Mouse (Mus musculus): ENCODE results near the gene Adora1. TPM values are rescaled to one million over a fixed set of nuclear protein-coding genes. Genes with fewer than 3 reads are reported as not detected.

Adora1 gene
- 0.59 and 0.84 TPM in 2 replicates for polyA plus RNA-seq (2014; fragmentation: Nextera tagmentation; extraction: Ambion mirVana)

DNA sequence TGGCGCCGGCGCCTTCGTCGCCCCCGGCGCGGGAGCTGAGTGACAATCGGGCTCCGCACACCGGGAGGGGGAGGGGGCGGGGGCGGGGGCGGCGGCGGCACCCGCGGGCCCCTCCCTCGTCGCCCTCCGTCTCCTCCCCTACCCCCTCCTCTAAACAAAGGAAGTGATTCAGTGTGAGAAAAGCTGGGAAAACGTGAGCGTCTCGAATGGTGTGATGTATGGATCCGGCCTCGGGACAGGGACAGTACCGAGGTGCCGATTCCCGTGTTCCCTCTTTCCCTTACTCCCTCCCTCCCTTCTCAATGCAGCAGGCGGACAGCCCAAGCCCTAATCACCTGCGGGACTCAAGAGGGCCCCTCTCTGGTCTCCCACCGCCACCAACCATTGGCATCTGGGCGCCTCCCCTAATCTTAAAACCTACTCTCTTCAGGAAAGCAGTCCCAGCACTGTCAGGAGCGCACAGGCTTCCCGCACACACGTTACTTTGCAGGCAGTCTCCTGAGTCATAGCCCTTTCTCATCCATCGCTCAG lies at the start of gene Adora1:
TSS of gene Adora1 (minus strand) at position 41 of the 531 bp plus-strand sequence.
- H3K9me3 ChIP-seq (ENCODE audit: control insufficient read depth, low read length) = no peaks in the 10 kb centered on the region
- H3K27me3 ChIP-seq (ENCODE audit: control insufficient read depth, insufficient read depth, low read length) = peaks cover 37% of the 10 kb centered on the region
- H3K4me2 ChIP-seq (ENCODE audit: low read depth, low read length, severe bottlenecking) = peak within 1 kb of the TSS; percentile 60
- WGBS = under 1% methylated on average over 29 of the region's 37 CpGs
- H3K4me1 ChIP-seq (replicated peaks; ENCODE audit: control insufficient read depth, insufficient read depth, low read length) = peaks cover 7% of the 10 kb centered on the region
- H3K4me3 ChIP-seq (ENCODE audit: low read depth, low read length) = peak within 1 kb of the TSS; percentile 30
- ATAC-seq (replicated peaks; ENCODE audit: low FRiP score) (no peak), DNase-seq (ENCODE audit: low spot score) (peak; percentile 52)
- no peaks in the 10 kb centered on the region for H3K36me3 ChIP-seq (ENCODE audit: control insufficient read depth, insufficient read depth, low read length)
- H3K27ac ChIP-seq (ENCODE audit: low read depth, low read length) = no peak within 1 kb of the TSS
- H3K9ac ChIP-seq (ENCODE audit: low read length) = peak within 1 kb of the TSS; percentile 3; the same call in 1 of the 2 replicates

DNA sequence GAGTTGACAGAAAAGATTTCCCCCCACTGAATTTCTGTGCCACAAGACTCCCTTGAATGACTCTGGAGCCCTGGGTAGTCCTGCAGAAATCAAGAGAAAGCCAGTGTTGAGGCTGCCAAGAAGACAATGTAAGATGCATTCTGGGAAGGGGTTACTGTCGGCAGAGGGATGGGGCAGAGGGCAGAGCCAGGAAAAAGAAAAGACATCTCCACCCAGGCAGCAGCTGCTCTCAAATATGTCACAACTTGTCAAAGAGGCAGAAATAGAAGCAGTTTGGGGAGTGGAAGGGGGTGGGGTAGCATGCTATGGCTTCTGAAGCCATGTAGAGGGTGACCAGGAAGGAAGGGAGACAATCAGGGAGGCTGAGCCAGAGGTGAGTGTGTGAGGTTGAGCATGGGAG lies 47.9 kb upstream of the Adora1 start:
- ATAC-seq (replicated peaks; ENCODE audit: low FRiP score) = no peak
- no peak for DNase-seq (ENCODE audit: low spot score)

DNA sequence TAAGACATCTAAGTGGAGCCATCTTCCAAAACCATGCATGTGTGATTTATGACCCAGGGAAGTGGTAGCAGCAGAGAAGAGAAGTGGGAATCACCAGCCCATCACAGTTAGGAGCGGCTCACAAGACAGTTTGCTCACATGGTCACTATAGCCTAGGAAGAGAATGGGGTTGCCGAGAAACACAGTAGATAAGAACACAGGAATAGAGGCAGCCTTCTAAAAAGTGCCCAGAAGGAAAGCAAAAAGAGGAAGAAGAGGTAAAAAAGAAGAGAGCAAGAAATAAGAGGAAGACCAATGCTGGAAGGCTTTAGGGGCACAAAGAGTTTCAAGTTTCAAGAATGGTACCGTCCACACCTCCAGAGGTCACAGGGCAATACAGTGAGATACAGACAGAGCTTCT lies 47.1 kb upstream of the Adora1 start:
- H3K4me2 ChIP-seq (ENCODE audit: low read depth, low read length, severe bottlenecking) = no peak overlapping the region
- H3K4me3 ChIP-seq (ENCODE audit: low read depth, low read length) = no peak overlapping the region
- H3K4me1 ChIP-seq (replicated peaks; ENCODE audit: control insufficient read depth, insufficient read depth, low read length) = no peaks in the 10 kb centered on the region
- no peak for DNase-seq (ENCODE audit: low spot score)
- H3K36me3 ChIP-seq (ENCODE audit: control insufficient read depth, insufficient read depth, low read length) = no peaks in the 10 kb centered on the region
- H3K27me3 ChIP-seq (ENCODE audit: control insufficient read depth, insufficient read depth, low read length) = no peaks in the 10 kb centered on the region
- no peaks in the 10 kb centered on the region for H3K9me3 ChIP-seq (ENCODE audit: control insufficient read depth, low read length)
- WGBS = 76% methylated on average over 3 of the region's 3 CpGs
- no peak overlapping the region for H3K27ac ChIP-seq (ENCODE audit: low read depth, low read length)
- no peak overlapping the region for H3K9ac ChIP-seq (ENCODE audit: low read length)
- no peak for ATAC-seq (replicated peaks; ENCODE audit: low FRiP score)

More for the DNA sequence above, 47.9 kb upstream of the Adora1 start:
- no peak overlapping the region for H3K4me3 ChIP-seq (ENCODE audit: low read depth, low read length)
- H3K27me3 ChIP-seq (ENCODE audit: control insufficient read depth, insufficient read depth, low read length) = no peaks in the 10 kb centered on the region
- H3K4me1 ChIP-seq (replicated peaks; ENCODE audit: control insufficient read depth, insufficient read depth, low read length) = no peaks in the 10 kb centered on the region
- H3K36me3 ChIP-seq (ENCODE audit: control insufficient read depth, insufficient read depth, low read length) = no peaks in the 10 kb centered on the region
- no peak overlapping the region for H3K4me2 ChIP-seq (ENCODE audit: low read depth, low read length, severe bottlenecking)
- no peak overlapping the region for H3K27ac ChIP-seq (ENCODE audit: low read depth, low read length)
- H3K9ac ChIP-seq (ENCODE audit: low read length) = no peak overlapping the region
- 67% methylated on average over 1 of the region's 1 CpGs for WGBS
- H3K9me3 ChIP-seq (ENCODE audit: control insufficient read depth, low read length) = no peaks in the 10 kb centered on the region

DNA sequence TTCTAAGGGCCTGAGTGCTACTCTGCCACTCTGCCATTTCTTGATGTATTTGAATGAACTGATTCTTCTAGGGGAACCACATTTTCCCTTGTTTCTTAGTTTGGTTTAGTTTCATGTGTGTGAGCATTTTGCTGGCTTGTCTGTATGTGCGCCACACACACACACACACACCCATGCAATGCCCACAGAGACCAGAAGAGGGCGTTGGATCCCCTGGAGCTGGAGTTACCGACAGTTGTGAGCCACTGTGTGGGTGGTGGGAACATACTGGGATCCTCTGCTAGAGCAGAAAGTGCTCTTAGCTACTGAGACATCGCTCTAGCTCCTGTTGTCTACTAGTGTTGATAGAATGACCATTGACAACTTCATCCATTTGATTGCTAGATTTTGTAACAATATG lies 46.3 kb upstream of the Adora1 start:
- Histone ChIP-seq H3K4me2 (ENCODE audit: low read depth, low read length, severe bottlenecking) (no peak overlapping the region), H3K4me3 (ENCODE audit: low read depth, low read length) (no peak overlapping the region), H3K9ac (ENCODE audit: low read length) (no peak overlapping the region), H3K4me1 (replicated peaks; ENCODE audit: control insufficient read depth, insufficient read depth, low read length) (no peaks in the 10 kb centered on the region), H3K27ac (ENCODE audit: low read depth, low read length) (no peak overlapping the region), H3K9me3 (ENCODE audit: control insufficient read depth, low read length) (no peaks in the 10 kb centered on the region), H3K36me3 (ENCODE audit: control insufficient read depth, insufficient read depth, low read length) (no peaks in the 10 kb centered on the region), H3K27me3 (ENCODE audit: control insufficient read depth, insufficient read depth, low read length) (no peaks in the 10 kb centered on the region)
- WGBS = 73% methylated on average over 4 of the region's 4 CpGs
- no peak for ATAC-seq (replicated peaks; ENCODE audit: low FRiP score)
- no peak for DNase-seq (ENCODE audit: low spot score)

DNA sequence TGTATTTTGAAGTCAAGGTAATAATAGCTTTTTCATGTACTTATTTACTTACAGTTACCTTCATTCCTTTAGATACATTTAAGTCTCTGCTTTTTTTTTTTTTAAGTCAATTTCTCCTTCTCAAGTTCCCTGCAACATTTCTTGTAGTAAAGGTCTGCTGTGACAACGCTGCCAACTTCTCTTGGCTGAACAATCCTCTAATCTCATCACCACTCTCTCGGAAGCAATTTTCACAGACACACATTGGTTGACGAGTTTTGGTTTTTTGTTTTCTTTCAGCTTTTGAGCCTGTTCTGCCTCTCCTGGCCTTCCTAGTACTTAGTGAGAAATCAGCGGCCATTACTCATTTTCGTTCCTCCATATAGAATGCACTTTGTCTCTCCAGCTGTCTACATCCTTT lies 44.9 kb upstream of the Adora1 start:
- no peak overlapping the region for H3K4me3 ChIP-seq (ENCODE audit: low read depth, low read length)
- 76% methylated on average over 5 of the region's 5 CpGs for WGBS

DNA sequence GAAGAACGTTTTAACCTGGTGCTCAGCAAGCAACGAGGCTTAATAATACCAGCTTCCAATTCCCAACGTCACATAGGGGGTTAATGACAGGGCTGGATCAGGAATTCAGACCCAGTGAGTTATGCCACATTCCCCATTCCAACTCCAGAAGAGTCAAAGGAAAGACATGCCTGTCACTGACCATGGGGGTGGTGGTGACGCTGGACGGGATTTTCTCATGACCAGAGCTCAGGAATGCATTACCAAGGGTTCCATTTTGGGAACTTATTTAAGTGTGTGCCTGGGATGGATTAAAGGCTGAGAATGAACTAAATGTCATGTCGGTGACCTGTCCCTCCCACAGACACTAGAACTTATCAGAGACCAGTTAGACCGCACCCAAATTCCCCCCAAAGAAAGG lies 41.6 kb upstream of the Adora1 start:
- 77% methylated on average over 7 of the region's 7 CpGs for WGBS
- no peak overlapping the region for H3K4me3 ChIP-seq (ENCODE audit: low read depth, low read length)
- no peak overlapping the region for H3K4me2 ChIP-seq (ENCODE audit: low read depth, low read length, severe bottlenecking)
- no peak overlapping the region for H3K9ac ChIP-seq (ENCODE audit: low read length)
- H3K27ac ChIP-seq (ENCODE audit: low read depth, low read length) = no peak overlapping the region
- H3K9me3 ChIP-seq (ENCODE audit: control insufficient read depth, low read length) = no peaks in the 10 kb centered on the region
- H3K4me1 ChIP-seq (replicated peaks; ENCODE audit: control insufficient read depth, insufficient read depth, low read length) = 0 out of 2 replicates have a peak, but pooled peaks cover 2% of the 10 kb centered on the region
- H3K27me3 ChIP-seq (ENCODE audit: control insufficient read depth, insufficient read depth, low read length) = no peaks in the 10 kb centered on the region
- ATAC-seq (replicated peaks; ENCODE audit: low FRiP score) (no peak), DNase-seq (ENCODE audit: low spot score) (no peak)
- H3K36me3 ChIP-seq (ENCODE audit: control insufficient read depth, insufficient read depth, low read length) = no peaks in the 10 kb centered on the region

More for the DNA sequence above, 44.9 kb upstream of the Adora1 start:
- no peak for DNase-seq (ENCODE audit: low spot score)
- no peak for ATAC-seq (replicated peaks; ENCODE audit: low FRiP score)
- H3K9ac ChIP-seq (ENCODE audit: low read length) = no peak overlapping the region
- H3K27ac ChIP-seq (ENCODE audit: low read depth, low read length) = no peak overlapping the region
- H3K36me3 ChIP-seq (ENCODE audit: control insufficient read depth, insufficient read depth, low read length) = no peaks in the 10 kb centered on the region
- H3K9me3 ChIP-seq (ENCODE audit: control insufficient read depth, low read length) = no peaks in the 10 kb centered on the region
- H3K4me1 ChIP-seq (replicated peaks; ENCODE audit: control insufficient read depth, insufficient read depth, low read length) = no peaks in the 10 kb centered on the region
- H3K27me3 ChIP-seq (ENCODE audit: control insufficient read depth, insufficient read depth, low read length) = no peaks in the 10 kb centered on the region
- no peak overlapping the region for H3K4me2 ChIP-seq (ENCODE audit: low read depth, low read length, severe bottlenecking)

DNA sequence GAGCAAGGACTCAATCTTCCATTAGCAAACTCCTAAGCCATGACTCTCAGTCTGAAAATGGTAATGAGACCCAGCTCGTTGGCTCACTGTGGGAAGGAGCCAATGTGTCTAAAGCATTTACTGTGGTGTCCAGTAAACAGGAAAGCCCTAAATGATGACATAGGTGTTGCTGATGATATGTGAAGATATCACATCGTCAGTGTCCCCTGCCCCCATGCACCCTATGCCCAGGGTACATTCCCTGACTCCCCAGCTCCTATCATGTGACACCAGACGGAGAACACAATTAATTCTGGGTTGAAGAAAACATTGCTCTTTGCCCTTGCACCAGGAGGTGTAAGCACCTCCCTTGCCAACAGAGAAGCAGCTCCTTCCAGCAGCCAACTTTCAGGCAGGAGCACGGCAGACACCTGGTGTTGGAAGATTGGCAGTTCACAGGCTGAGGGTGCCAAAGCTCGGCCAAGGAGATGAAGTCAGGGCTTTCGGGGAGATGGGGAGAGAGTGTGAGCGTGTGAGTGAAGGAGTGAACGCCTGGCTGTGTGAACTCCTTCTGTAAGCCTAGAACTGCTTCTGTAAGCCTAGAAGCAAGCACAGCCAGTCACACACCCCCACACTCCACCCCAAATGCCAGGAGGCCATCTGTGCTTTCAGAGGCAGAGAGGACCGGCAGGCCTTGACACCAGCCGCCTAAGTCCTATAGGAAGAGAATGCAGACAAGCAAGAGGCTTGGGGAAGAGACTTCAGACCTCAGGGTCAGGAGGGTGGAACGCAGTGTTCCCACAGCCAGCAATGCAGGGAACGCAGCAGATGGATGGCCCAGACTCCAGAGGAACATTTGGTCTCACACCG lies 40.6 kb upstream of the Adora1 start:
- Histone ChIP-seq H3K27me3 (ENCODE audit: control insufficient read depth, insufficient read depth, low read length) (no peaks in the 10 kb centered on the region), H3K4me2 (ENCODE audit: low read depth, low read length, severe bottlenecking) (no peak overlapping the region), H3K4me3 (ENCODE audit: low read depth, low read length) (no peak overlapping the region), H3K4me1 (replicated peaks; ENCODE audit: control insufficient read depth, insufficient read depth, low read length) (0 out of 2 replicates have a peak, but pooled peaks cover 2% of the 10 kb centered on the region), H3K36me3 (ENCODE audit: control insufficient read depth, insufficient read depth, low read length) (no peaks in the 10 kb centered on the region), H3K9ac (ENCODE audit: low read length) (no peak overlapping the region), H3K9me3 (ENCODE audit: control insufficient read depth, low read length) (no peaks in the 10 kb centered on the region), H3K27ac (ENCODE audit: low read depth, low read length) (no peak overlapping the region)
- DNase-seq (ENCODE audit: low spot score) (no peak), ATAC-seq (replicated peaks; ENCODE audit: low FRiP score) (no peak)
- WGBS = 80% methylated on average over 13 of the region's 13 CpGs

DNA sequence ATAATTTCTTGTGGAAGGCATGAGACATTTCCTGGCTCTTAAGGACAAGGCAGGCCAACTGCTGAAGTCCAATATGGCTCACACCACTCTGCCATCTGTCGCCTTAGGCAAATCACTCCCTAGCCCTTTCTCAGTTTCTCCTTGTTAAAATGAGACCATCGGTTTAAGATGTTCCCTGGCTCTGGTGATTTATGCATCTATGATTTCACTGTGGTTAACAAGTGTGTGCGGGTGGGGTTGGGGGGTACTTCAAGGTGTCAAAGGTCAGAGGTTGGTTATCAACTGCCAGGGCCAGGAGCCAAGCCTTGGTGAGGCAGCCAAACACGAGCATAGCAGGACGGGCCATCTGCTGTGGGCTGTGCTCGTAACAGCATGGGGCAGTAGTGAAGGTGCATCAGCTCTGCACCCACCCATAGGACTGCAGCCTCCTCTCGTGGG lies 39.3 kb upstream of the Adora1 start:
- Histone ChIP-seq H3K4me2 (ENCODE audit: low read depth, low read length, severe bottlenecking) (no peak overlapping the region), H3K36me3 (ENCODE audit: control insufficient read depth, insufficient read depth, low read length) (no peaks in the 10 kb centered on the region), H3K4me3 (ENCODE audit: low read depth, low read length) (no peak overlapping the region), H3K4me1 (replicated peaks; ENCODE audit: control insufficient read depth, insufficient read depth, low read length) (0 out of 2 replicates have a peak, but pooled peaks cover 2% of the 10 kb centered on the region), H3K9me3 (ENCODE audit: control insufficient read depth, low read length) (no peaks in the 10 kb centered on the region), H3K27ac (ENCODE audit: low read depth, low read length) (no peak overlapping the region), H3K9ac (ENCODE audit: low read length) (no peak overlapping the region), H3K27me3 (ENCODE audit: control insufficient read depth, insufficient read depth, low read length) (no peaks in the 10 kb centered on the region)
- 86% methylated on average over 7 of the region's 7 CpGs for WGBS
- DNase-seq (ENCODE audit: low spot score) (no peak), ATAC-seq (replicated peaks; ENCODE audit: low FRiP score) (no peak)
